Mouse (Mus musculus) frontal cortex, postnatal 10 days (tissue): ENCODE data around the gene Prss58.

Experiments used
- DNase-seq, 2 experiments: peaks; one replicate each; pipeline ENCODE4 v3.0.0; 2022; ENCODE audit warnings: low spot score in 2 of 2, mixed read lengths in 1 of 2

The Prss58 gene

DNA sequence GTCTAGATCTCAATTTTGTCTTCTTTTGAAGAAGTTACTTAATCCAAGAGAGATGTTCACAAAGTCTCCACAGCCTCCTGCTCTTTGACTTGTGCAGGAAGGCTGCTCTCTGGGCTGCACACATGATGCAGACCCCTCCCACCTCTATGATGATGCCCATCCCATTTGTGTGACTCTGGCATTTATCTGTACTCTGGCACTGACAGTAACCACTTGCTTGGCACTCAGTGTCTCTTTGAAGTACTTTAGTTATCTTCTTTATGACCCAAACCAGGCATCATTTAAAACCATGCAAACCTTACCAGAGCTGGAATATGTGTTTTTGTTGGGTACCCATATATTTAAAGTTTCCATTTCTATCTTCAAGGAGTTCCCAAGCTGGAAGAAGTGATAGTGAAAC lies at the start of gene Prss58:
Gene Prss58, minus strand, starts transcription at position 101 of the 400 bp plus-strand sequence.
- no peak for DNase-seq

DNA sequence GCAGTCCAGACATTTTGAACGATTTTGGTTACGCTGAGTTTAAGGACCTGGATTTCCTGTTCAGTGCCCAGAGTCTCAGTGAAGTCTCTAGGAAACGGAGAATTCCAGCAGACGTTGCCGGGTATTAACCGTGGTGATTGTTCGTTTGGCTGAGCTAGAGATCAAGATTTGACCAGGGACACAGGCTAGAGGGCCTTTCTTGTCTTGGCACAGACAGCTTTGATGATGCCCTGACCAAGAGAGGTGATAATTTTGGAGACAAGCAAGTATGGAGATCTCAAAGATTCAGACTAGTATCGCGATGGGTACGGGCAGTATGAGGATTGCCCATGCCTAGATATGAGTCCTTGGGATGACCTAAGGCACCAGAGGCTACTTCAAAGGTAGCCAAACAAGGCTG lies 40.3 kb upstream of the Prss58 start, which contains the start of gene 1700074P13Rik:
Gene 1700074P13Rik, minus strand, starts transcription at position 101 of the 400 bp plus-strand sequence.
- DNase-seq, result no peak

- no peak for DNase-seq
These were observed 19.8 kb upstream of the Prss58 start for GRCm38 (mm10) chr6:40919954-40920353.

- DNase-seq, result no peak
These were observed 5.5 kb downstream of the Prss58 start for GRCm38 (mm10) chr6:40894716-40895115.

DNA sequence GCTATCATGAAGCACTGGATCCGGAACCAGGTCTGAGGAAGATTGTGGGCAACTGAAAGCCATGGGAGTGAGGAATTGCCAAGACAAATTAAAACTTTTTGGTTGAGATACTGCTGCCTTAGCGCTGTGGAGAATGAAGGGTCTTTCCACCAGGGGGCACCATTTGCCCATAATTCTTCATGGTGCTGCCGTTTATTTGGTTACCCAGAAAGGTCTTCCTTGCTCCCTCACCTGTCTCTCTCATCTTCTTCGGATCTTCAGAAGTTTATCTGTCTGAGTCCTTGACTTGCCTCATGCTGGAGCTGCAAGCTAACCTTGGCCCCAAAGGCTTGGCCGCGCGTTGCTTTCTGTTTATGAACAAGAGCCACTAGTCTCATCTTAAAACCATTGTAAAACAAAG lies 6.6 kb downstream of the Prss58 start:
- DNase-seq, result no peak

GRCm38 (mm10) chr6:40891754-40892153 lies 8.4 kb downstream of the Prss58 start:
- DNase-seq, result no peak

- DNase-seq, result no peak
These were observed 9.2 kb downstream of the Prss58 start for GRCm38 (mm10) chr6:40890973-40891372.

- DNase-seq, result no peak
These were observed 12.8 kb downstream of the Prss58 start, which contains the start of gene Moxd2 for GRCm38 (mm10) chr6:40887394-40887793. TSS of gene Moxd2 (minus strand) at chr6:40887494.

DNA sequence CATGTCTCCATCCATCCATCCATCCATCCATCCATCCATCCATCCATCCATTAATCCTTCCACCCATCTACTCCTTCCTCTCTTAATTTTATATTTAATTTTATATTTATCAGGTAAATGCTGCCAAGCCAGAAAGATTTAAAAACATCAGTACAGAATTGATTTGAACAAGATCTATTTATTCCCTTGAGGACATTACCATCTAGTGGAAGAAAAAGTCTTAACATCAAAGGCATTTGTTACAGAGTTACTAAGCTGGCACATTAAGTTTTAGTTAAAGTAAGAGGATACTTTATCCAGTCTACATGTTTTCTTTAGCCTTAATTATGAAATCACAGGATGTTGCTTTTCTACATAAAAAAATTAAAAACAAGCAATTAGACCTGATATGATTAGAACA lies 54.9 kb downstream of the Prss58 start:
- no peak for DNase-seq
